Mouse (Mus musculus) cerebellum, adult 8-10 months (tissue): ENCODE measurements around the gene Gm5936.
"Not testable (repeated sequence)": the region's sequence is repeated elsewhere in the genome, so short reads cannot be mapped to it uniquely, and the experiment has no call there.

Experiments
- DNase-seq: peaks from one replicate; pipeline ENCODE4 v3.0.0; 2022

The Gm5936 gene

DNA sequence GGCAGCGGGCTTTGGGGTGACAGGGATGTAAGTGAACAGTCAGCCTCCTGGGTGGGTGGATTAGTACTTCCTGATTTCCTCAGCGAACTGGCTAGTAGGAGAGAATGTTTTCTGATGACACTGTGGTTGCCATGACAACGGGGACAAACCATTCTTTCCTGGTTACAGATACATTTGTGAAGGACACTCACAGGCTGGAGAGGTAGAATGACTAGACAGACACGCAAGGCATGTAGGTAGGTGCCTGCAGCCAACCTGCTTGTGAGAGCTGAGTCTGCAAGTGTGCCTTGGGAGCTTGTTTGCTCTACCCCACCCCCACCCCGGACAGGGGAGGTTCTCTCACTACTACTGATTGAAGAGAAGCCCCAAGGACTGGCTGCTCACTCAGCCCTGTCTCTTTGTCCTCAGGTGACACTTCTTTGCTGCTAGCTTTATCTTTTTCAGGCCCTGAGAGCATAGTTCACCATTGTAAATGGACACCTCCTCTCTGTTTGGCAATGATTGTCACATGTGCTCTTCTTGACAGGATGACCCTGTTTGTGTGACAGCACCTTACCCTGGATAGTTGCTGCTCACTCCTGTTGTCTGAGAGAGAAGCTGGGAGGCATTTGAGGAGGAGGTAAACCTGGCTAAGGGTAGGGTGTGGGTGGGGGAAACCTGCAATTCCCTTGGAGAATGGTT is at the start of gene Gm5936:
TSS of gene Gm5936 (plus strand) at position 355 of the 681 bp plus-strand sequence.
- not testable (repeated sequence) for DNase-seq

DNA sequence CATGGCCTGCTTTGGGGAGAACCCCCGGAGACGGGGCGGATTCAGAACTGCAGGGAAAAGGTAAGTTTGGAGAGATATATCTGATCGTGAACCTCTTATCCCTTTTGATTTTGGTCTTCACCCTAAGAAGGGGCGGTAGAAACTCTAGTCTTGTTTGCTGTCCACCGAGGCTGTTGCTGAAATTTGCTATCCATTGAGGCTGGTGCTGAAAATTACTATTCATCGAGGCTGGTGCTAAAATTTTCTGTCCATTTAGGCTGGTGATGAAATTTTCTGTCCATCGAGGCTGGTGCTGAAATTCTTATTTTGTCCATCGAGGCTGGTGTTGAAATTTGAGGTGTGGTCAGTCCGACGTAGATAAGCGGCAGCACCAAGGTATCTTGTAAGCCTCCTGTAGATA is 19.1 kb downstream of the Gm5936 start:
- DNase-seq: not testable (repeated sequence)

DNA sequence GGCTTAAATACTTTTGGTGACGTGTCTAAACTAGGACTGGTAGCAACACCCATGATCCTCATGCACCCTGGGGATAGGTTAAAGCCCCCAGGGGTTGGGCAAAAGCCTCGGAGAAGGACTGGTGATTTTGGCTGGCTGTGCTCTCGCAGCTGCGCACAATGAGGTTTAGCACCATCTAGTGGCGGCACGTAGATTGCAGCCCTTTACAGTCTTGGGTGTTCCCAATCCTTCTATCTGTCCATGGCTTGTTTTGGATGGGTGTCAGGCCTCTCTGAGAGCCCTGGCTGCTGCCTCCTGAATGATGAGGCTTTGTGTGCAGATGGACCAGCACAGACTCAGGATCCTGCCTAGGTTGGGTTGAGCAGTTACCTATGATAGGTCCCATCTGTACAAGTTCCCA is 43.1 kb downstream of the Gm5936 start:
- DNase-seq: peak; percentile 3
